In genomic region chr15:81258296-81258695, GRCm38 (mm10) we compare ENCODE assay signal across 29 mouse cellular contexts. TPM values are rescaled to one million over a fixed set of nuclear protein-coding genes. Genes with fewer than 3 reads are reported as not detected.
A peak's percentile ranks its signal among the peaks of the same experiment; 100 is the strongest.
DNase-seq lines count a peak whose midpoint lies in the region; ATAC-seq and TF ChIP-seq lines count a peak whose summit lies in the region.
"Had no signal": no experiment of that assay in that cellular context is flagged by ENCODE, and none has a peak within 500 bp of the region (broad histone marks: within the 10 kb centered on the region; RNA-seq: fewer than 3 reads in every experiment).

No protein-coding gene starts in this region.

- DNase-seq in embryonic facial prominence, embryonic 14.5 days (ENCODE audit: low spot score): no peak
- DNase-seq in embryonic facial prominence, embryonic 10.5 days (ENCODE audit: low spot score): no peak
- no peak for DNase-seq in hindbrain, postnatal 0 days (ENCODE audit: low spot score)
- DNase-seq in retina, postnatal 1 day: peak; percentile 60
- no peak for DNase-seq in retina, embryonic 14.5 days (ENCODE audit: low spot score)
- DNase-seq in forebrain, postnatal 0 days: no peak
- DNase-seq in heart, adult 8-10 months (ENCODE audit: low spot score): no peak
- DNase-seq: adrenal gland, adult 8-10 months; cerebellum, adult 11 months; cerebellum, adult 9-11 months; embryo, embryonic 11 days; heart, postnatal 14 days; kidney, adult 9 months; kidney, postnatal 10 days; left cerebral cortex, postnatal 4 days; liver, embryonic 13.5 days; lung, adult 18-20 months; lung, postnatal 4 days; right cerebral cortex, postnatal 14 days had no signal

- H3K27ac ChIP-seq in embryonic facial prominence, embryonic 14.5 days (replicated peaks; ENCODE audit: low read depth, low read length): no peak overlapping the region
- no peak overlapping the region for H3K27ac ChIP-seq in embryonic facial prominence, embryonic 10.5 days (replicated peaks)
- H3K27ac ChIP-seq in hindbrain, postnatal 0 days: no peak overlapping the region
- H3K27ac ChIP-seq in hindbrain, embryonic 16.5 days (ENCODE audit: low read depth, low read length): no peak overlapping the region
- H3K27ac ChIP-seq in forebrain, postnatal 0 days (ENCODE audit: low read depth, low read length): 0 out of 2 replicates have a peak overlapping the region, but pooled peaks have one; percentile 9
- H3K27ac ChIP-seq: embryonic facial prominence, embryonic 13.5 days; liver, embryonic 13.5 days had no signal

- 0 out of 2 replicates have a peak, but pooled peaks have one; percentile 41 for ATAC-seq in embryonic facial prominence, embryonic 14.5 days (ENCODE audit: low read depth)
- ATAC-seq in hindbrain, postnatal 0 days: 0 out of 2 replicates have a peak, but pooled peaks have one; percentile 59
- ATAC-seq in hindbrain, embryonic 16.5 days: no peak
- ATAC-seq in forebrain, postnatal 0 days: peak; percentile 70
- ATAC-seq: intestine, postnatal 0 days; lung, postnatal 0 days; midbrain, embryonic 16.5 days had no signal

- no peak overlapping the region for H3K9ac ChIP-seq in embryonic facial prominence, embryonic 14.5 days (ENCODE audit: low read depth, low read length)
- 0 out of 2 replicates have a peak overlapping the region, but pooled peaks have one; percentile 21 for H3K9ac ChIP-seq in hindbrain, postnatal 0 days (replicated peaks; ENCODE audit: low read length)
- H3K9ac ChIP-seq in hindbrain, embryonic 16.5 days (ENCODE audit: low read depth, low read length): no peak overlapping the region
- no peak overlapping the region for H3K9ac ChIP-seq in forebrain, postnatal 0 days
- H3K9ac ChIP-seq: embryonic facial prominence, embryonic 13.5 days; liver, embryonic 13.5 days had no signal

- no peak overlapping the region for H3K4me3 ChIP-seq in embryonic facial prominence, embryonic 14.5 days (ENCODE audit: low read depth, low read length)
- H3K4me3 ChIP-seq in embryonic facial prominence, embryonic 10.5 days: no peak overlapping the region
- H3K4me3 ChIP-seq in hindbrain, postnatal 0 days (ENCODE audit: low read length): no peak overlapping the region
- no peak overlapping the region for H3K4me3 ChIP-seq in hindbrain, embryonic 16.5 days (ENCODE audit: low read length)
- no peak overlapping the region for H3K4me3 ChIP-seq in forebrain, postnatal 0 days (ENCODE audit: low read depth, low read length)
- H3K4me3 ChIP-seq: embryonic facial prominence, embryonic 13.5 days; erythroblast, embryonic 14.5 days; liver, embryonic 13.5 days; megakaryocyte, embryonic 14.5 days had no signal

- H3K4me2 ChIP-seq in embryonic facial prominence, embryonic 14.5 days (ENCODE audit: low read depth, low read length): no peak overlapping the region
- H3K4me2 ChIP-seq in hindbrain, postnatal 0 days (ENCODE audit: low read depth, low read length): 0 out of 2 replicates have a peak overlapping the region, but pooled peaks have one; percentile 23
- H3K4me2 ChIP-seq in hindbrain, embryonic 16.5 days (ENCODE audit: low read length): no peak overlapping the region
- no peak overlapping the region for H3K4me2 ChIP-seq in forebrain, postnatal 0 days (ENCODE audit: low read depth)
- H3K4me2 ChIP-seq: embryonic facial prominence, embryonic 13.5 days; liver, embryonic 13.5 days had no signal

- no peaks in the 10 kb centered on the region for H3K27me3 ChIP-seq in embryonic facial prominence, embryonic 14.5 days (replicated peaks; ENCODE audit: control insufficient read depth, insufficient read depth, low read length)
- no peaks in the 10 kb centered on the region for H3K27me3 ChIP-seq in embryonic facial prominence, embryonic 10.5 days (replicated peaks; ENCODE audit: low read depth, poor library complexity, severe bottlenecking)
- H3K27me3 ChIP-seq in hindbrain, postnatal 0 days (ENCODE audit: insufficient read depth, low read length): no peaks in the 10 kb centered on the region
- H3K27me3 ChIP-seq in hindbrain, embryonic 16.5 days (replicated peaks; ENCODE audit: control insufficient read depth, insufficient read depth, low read length): no peaks in the 10 kb centered on the region
- no peaks in the 10 kb centered on the region for H3K27me3 ChIP-seq in forebrain, postnatal 0 days (ENCODE audit: insufficient read depth, low read length)
- H3K27me3 ChIP-seq: CH12.LX; embryonic facial prominence, embryonic 13.5 days; liver, embryonic 13.5 days had no signal

- TF ChIP-seq CTCF in hindbrain, postnatal 0 days (IDR thresholded peaks at IDR 0.05; ENCODE audit: low read depth): no peak
- TF ChIP-seq CTCF in forebrain, postnatal 0 days (IDR thresholded peaks at IDR 0.05; ENCODE audit: low read depth): no peak

- H3K9me3 ChIP-seq in embryonic facial prominence, embryonic 14.5 days (ENCODE audit: control insufficient read depth, low read length): no peaks in the 10 kb centered on the region
- no peaks in the 10 kb centered on the region for H3K9me3 ChIP-seq in embryonic facial prominence, embryonic 10.5 days
- H3K9me3 ChIP-seq in hindbrain, postnatal 0 days (ENCODE audit: low read length): no peaks in the 10 kb centered on the region
- no peaks in the 10 kb centered on the region for H3K9me3 ChIP-seq in hindbrain, embryonic 16.5 days (ENCODE audit: control insufficient read depth, low read length)
- no peaks in the 10 kb centered on the region for H3K9me3 ChIP-seq in forebrain, postnatal 0 days (ENCODE audit: low read length)
- H3K9me3 ChIP-seq: embryonic facial prominence, embryonic 13.5 days; liver, embryonic 13.5 days; megakaryocyte, embryonic 14.5 days had no signal

- WGBS in embryonic facial prominence, embryonic 14.5 days: 42% methylated on average over 9 of the region's 9 CpGs
- WGBS in embryonic facial prominence, embryonic 10.5 days: 44% methylated on average over 9 of the region's 9 CpGs
- WGBS in hindbrain, postnatal 0 days: 20% methylated on average over 9 of the region's 9 CpGs
- 36% methylated on average over 9 of the region's 9 CpGs for WGBS in hindbrain, embryonic 16.5 days
- WGBS in forebrain, postnatal 0 days: 21% methylated on average over 9 of the region's 9 CpGs

- H3K4me1 ChIP-seq in embryonic facial prominence, embryonic 14.5 days (ENCODE audit: control insufficient read depth, insufficient read depth, low read length): no peaks in the 10 kb centered on the region; the same call in 1 of the 2 replicates
- H3K4me1 ChIP-seq in embryonic facial prominence, embryonic 10.5 days: peaks cover 15% of the 10 kb centered on the region
- peaks cover 8% of the 10 kb centered on the region; the same call in 1 of the 2 replicates for H3K4me1 ChIP-seq in hindbrain, postnatal 0 days (ENCODE audit: insufficient read depth, low read length)
- H3K4me1 ChIP-seq in hindbrain, embryonic 16.5 days (ENCODE audit: control insufficient read depth, insufficient read depth, low read depth, low read length): peaks cover 5% of the 10 kb centered on the region; the same call in 1 of the 2 replicates
- peaks cover 2% of the 10 kb centered on the region; the same call in 1 of the 2 replicates for H3K4me1 ChIP-seq in forebrain, postnatal 0 days (ENCODE audit: insufficient read depth)
- H3K4me1 ChIP-seq: liver, embryonic 13.5 days had no signal

- H3K36me3 ChIP-seq in embryonic facial prominence, embryonic 14.5 days (ENCODE audit: control insufficient read depth, insufficient read depth, low read length): no peaks in the 10 kb centered on the region
- H3K36me3 ChIP-seq in embryonic facial prominence, embryonic 10.5 days (replicated peaks): no peaks in the 10 kb centered on the region
- H3K36me3 ChIP-seq in hindbrain, postnatal 0 days (ENCODE audit: insufficient read depth, low read length): no peaks in the 10 kb centered on the region
- H3K36me3 ChIP-seq in hindbrain, embryonic 16.5 days (ENCODE audit: control insufficient read depth, insufficient read depth, low read length): no peaks in the 10 kb centered on the region
- no peaks in the 10 kb centered on the region for H3K36me3 ChIP-seq in forebrain, postnatal 0 days (ENCODE audit: insufficient read depth)
- H3K36me3 ChIP-seq: embryonic facial prominence, embryonic 13.5 days; liver, embryonic 13.5 days had no signal

RNA-seq across cellular contexts. Expression of gene Mchr1, which starts 23.0 kb away (rescaled TPM):
- 1.1 and 2.0 TPM in 2 replicates for polyA plus RNA-seq in embryonic facial prominence, embryonic 14.5 days (2014; fragmentation: Nextera tagmentation; extraction: Ambion mirVana)
- 0.15 and 0.27 TPM in 2 replicates for polyA plus RNA-seq in embryonic facial prominence, embryonic 10.5 days (2016; fragmentation: Nextera tagmentation; extraction: Ambion mirVana)
- total RNA-seq in hindbrain, postnatal 0 days (2014; rRNA removed): 5.9 and 11.1 TPM in 2 replicates
- polyA plus RNA-seq in hindbrain, postnatal 0 days (2015; fragmentation: Nextera tagmentation; extraction: Ambion mirVana): 7.0 and 7.8 TPM in 2 replicates
- 6.3 and 7.9 TPM in 2 replicates for polyA plus RNA-seq in hindbrain, embryonic 16.5 days (2015; fragmentation: Nextera tagmentation; extraction: Ambion mirVana)
- total RNA-seq in forebrain, postnatal 0 days (2014; rRNA removed): 4.5 and 4.8 TPM in 2 replicates
- polyA plus RNA-seq in forebrain, postnatal 0 days (2015; fragmentation: Nextera tagmentation; extraction: Ambion mirVana): 3.2 and 4.7 TPM in 2 replicates
- not detected for total RNA-seq in heart, adult 8-10 months (2022)
- total RNA-seq: CH12.LX; heart, postnatal 14 days; neutrophil, adult 5-6 weeks had no signal
- polyA plus RNA-seq: erythroblast, embryonic 14.5 days; heart, embryonic 14.5 days had no signal
